Mouse (Mus musculus) stomach, embryonic 14.5 days (tissue): ENCODE measurements around the gene Washc3. TPM values are rescaled to one million over a fixed set of nuclear protein-coding genes. Genes with fewer than 3 reads are reported as not detected.

Experiments
- polyA plus RNA-seq: library from polyadenylated mRNA; unstranded; fragments of >200 nt; fragmentation: Nextera tagmentation; extraction: Ambion mirVana; gene quantifications from 2 replicates; pipeline ENCODE4 v1.2.1, GENCODE M21; 2014

Washc3 gene
- polyA plus RNA-seq, 1 experiment from 2014 or later, result 67.4 TPM

Other genes with a start within 250 kb of the Washc3 start
- gene Pmch, start 110.0 kb upstream of the Washc3 start, polyA plus RNA-seq, result 0.72 and 1.1 TPM in 2 replicates
- 11.6 and 15.8 TPM in 2 replicates for gene Parpbp, start 54.2 kb upstream of the Washc3 start, polyA plus RNA-seq
- 89.8 and 92.9 TPM in 2 replicates for gene Nup37, start 54.1 kb upstream of the Washc3 start, polyA plus RNA-seq
- gene Dram1, start 178.0 kb downstream of the Washc3 start, polyA plus RNA-seq, result 2.7 and 3.3 TPM in 2 replicates
- gene Gnptab, start 178.0 kb downstream of the Washc3 start, polyA plus RNA-seq, result 10.7 and 11.1 TPM in 2 replicates